In the genomic region with DNA sequence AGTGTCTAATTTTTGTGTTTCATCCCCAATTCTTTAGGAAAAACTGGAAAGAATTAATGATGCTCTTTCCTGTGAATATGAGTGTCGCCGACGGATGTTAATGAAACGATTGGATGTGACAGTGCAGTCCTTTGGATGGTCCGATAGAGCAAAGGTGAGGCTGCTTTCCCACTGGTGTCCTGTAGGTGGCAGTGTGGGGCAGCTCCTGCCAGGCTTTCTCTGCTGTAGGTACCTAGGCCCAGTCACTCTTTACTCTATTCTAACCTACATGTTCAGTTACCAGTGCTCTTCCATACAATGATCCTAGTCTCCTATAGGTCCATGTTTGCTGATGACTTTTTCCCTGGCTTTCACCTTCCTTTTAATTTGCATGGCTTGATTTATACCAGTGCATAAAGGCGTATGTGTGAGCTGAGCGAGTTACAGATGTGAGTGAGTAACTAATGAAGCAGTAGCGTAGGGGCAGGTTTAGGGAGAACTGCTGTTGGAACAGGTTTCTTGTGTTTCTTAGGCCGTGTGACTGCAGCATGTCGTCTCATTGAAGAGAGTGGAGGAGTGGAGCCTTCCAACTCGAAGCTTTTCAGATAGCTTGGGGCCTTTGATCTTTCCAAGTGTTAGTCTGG, we compare ENCODE assay signal across 8 mouse cellular contexts. TPM values are rescaled to one million over a fixed set of nuclear protein-coding genes. Genes with fewer than 3 reads are reported as not detected.
A peak's percentile ranks its signal among the peaks of the same experiment; 100 is the strongest.
DNase-seq lines count a peak whose midpoint lies in the region; ATAC-seq and TF ChIP-seq lines count a peak whose summit lies in the region.

No protein-coding gene starts in this region.

- no peaks in the 10 kb centered on the region for H3K9me3 ChIP-seq in heart, embryonic 11.5 days (replicated peaks; ENCODE audit: control insufficient read depth, low read length)
- H3K9me3 ChIP-seq in hindbrain, postnatal 0 days (ENCODE audit: low read length), result no peaks in the 10 kb centered on the region
- H3K9me3 ChIP-seq in midbrain, embryonic 10.5 days (replicated peaks), result no peaks in the 10 kb centered on the region

- peaks cover 6% of the 10 kb centered on the region; the same call in 1 of the 2 replicates for H3K36me3 ChIP-seq in heart, embryonic 11.5 days (ENCODE audit: control insufficient read depth, insufficient read depth, low read length)
- H3K36me3 ChIP-seq in hindbrain, postnatal 0 days (ENCODE audit: insufficient read depth, low read length), result peaks cover 19% of the 10 kb centered on the region; the same call in 1 of the 2 replicates
- peaks cover 86% of the 10 kb centered on the region for H3K36me3 ChIP-seq in midbrain, embryonic 10.5 days

- no peak overlapping the region for H3K4me3 ChIP-seq in heart, embryonic 11.5 days (ENCODE audit: low read depth, low read length)
- no peak overlapping the region for H3K4me3 ChIP-seq in hindbrain, postnatal 0 days (ENCODE audit: low read length)
- no peak overlapping the region for H3K4me3 ChIP-seq in midbrain, embryonic 10.5 days

- H3K4me1 ChIP-seq in heart, embryonic 11.5 days (ENCODE audit: control insufficient read depth, insufficient read depth, low read length), result no peaks in the 10 kb centered on the region
- no peaks in the 10 kb centered on the region for H3K4me1 ChIP-seq in hindbrain, postnatal 0 days (ENCODE audit: insufficient read depth, low read length)
- H3K4me1 ChIP-seq in midbrain, embryonic 10.5 days, result no peaks in the 10 kb centered on the region

- peak; percentile 97 for TF ChIP-seq CTCF in hindbrain, postnatal 0 days (IDR thresholded peaks at IDR 0.05; ENCODE audit: low read depth)

- ATAC-seq in heart, embryonic 11.5 days (replicated peaks; ENCODE audit: insufficient number of reproducible peaks, low FRiP score, low TSS enrichment), result no peak
- ATAC-seq in hindbrain, postnatal 0 days, result peak; percentile 80

- DNase-seq in heart, adult 11 months, result peak; percentile 90
- peak; percentile 69 for DNase-seq in cerebellum, adult 8-10 months
- peak; percentile 46 for DNase-seq in forelimb bud, embryonic 11.5 days (ENCODE audit: low read depth, low spot score)
- peak; percentile 74 for DNase-seq in hindbrain, postnatal 0 days (ENCODE audit: low spot score)
- DNase-seq in left cerebral cortex, adult 18-20 months (ENCODE audit: low spot score in 2 of 2), result peak; percentile 76 to 79
- DNase-seq in midbrain, embryonic 10.5 days (ENCODE audit: low spot score), result peak; percentile 58
- DNase-seq in right cerebral cortex, postnatal 4 days, result peak; percentile 62

- no peaks in the 10 kb centered on the region for H3K27me3 ChIP-seq in heart, embryonic 11.5 days (ENCODE audit: control insufficient read depth, insufficient read depth, low read length)
- H3K27me3 ChIP-seq in hindbrain, postnatal 0 days (ENCODE audit: insufficient read depth, low read length), result no peaks in the 10 kb centered on the region
- no peaks in the 10 kb centered on the region for H3K27me3 ChIP-seq in midbrain, embryonic 10.5 days (ENCODE audit: low read depth, poor library complexity, severe bottlenecking)

- no peak overlapping the region for H3K9ac ChIP-seq in heart, embryonic 11.5 days (ENCODE audit: low read depth, low read length)
- no peak overlapping the region for H3K9ac ChIP-seq in hindbrain, postnatal 0 days (replicated peaks; ENCODE audit: low read length)

- no peak overlapping the region for H3K27ac ChIP-seq in heart, embryonic 11.5 days (ENCODE audit: low read depth, low read length)
- no peak overlapping the region for H3K27ac ChIP-seq in hindbrain, postnatal 0 days
- no peak overlapping the region for H3K27ac ChIP-seq in midbrain, embryonic 10.5 days (replicated peaks)

- no peak overlapping the region for H3K4me2 ChIP-seq in heart, embryonic 11.5 days
- no peak overlapping the region for H3K4me2 ChIP-seq in hindbrain, postnatal 0 days (ENCODE audit: low read depth, low read length)

- 70% methylated on average over 11 of the region's 11 CpGs for WGBS in heart, embryonic 11.5 days (ENCODE audit: insufficient replicate concordance)
- 70% methylated on average over 11 of the region's 11 CpGs for WGBS in hindbrain, postnatal 0 days
- 76% methylated on average over 11 of the region's 11 CpGs for WGBS in midbrain, embryonic 10.5 days

RNA-seq across cellular contexts. Expression of gene Fam98b, which starts 14.4 kb away (rescaled TPM):
- 5.1 and 6.5 TPM in 2 replicates for polyA plus RNA-seq in heart, embryonic 11.5 days (2014; fragmentation: Nextera tagmentation; extraction: Ambion mirVana)
- total RNA-seq in hindbrain, postnatal 0 days (2014; rRNA removed), result 5.2 and 6.3 TPM in 2 replicates
- 11.5 and 14.9 TPM in 2 replicates for polyA plus RNA-seq in hindbrain, postnatal 0 days (2015; fragmentation: Nextera tagmentation; extraction: Ambion mirVana)
- total RNA-seq in left cerebral cortex, adult 18-20 months (2021), result 10 to 100 TPM; 48.6 to 50.0 TPM
- 19.7 and 20.1 TPM in 2 replicates for polyA plus RNA-seq in midbrain, embryonic 10.5 days (2016; fragmentation: Nextera tagmentation; extraction: Ambion mirVana)
